Mouse (Mus musculus) heart, embryonic 15.5 days (tissue): ENCODE measurements around the gene Tmem160. TPM values are rescaled to one million over a fixed set of nuclear protein-coding genes. Genes with fewer than 3 reads are reported as not detected.

Source experiments
- ATAC-seq: fragments of 200-750 bp; cut with Nextera tagmentation; replicated peaks from 2 replicates; pipeline ENCODE4 v1.8.0; 2017; ENCODE audit warnings: low read depth, moderate TSS enrichment; ENCODE audit not compliant: insufficient number of reproducible peaks, insufficient read depth, low FRiP score
- H3K27ac ChIP-seq: fragments of 300-500 bp; sonication (generic); 2 replicates; pipeline ENCODE4 v1.5.1; 2015; ENCODE audit warnings: mild to moderate bottlenecking, inconsistent platforms
- H3K27me3 ChIP-seq: fragments of 300-500 bp; sonication (generic); 2 replicates; pipeline ENCODE4 v1.6.1; 2015; ENCODE audit warnings: inconsistent platforms
- H3K36me3 ChIP-seq: fragments of 300-500 bp; sonication (generic); 2 replicates; pipeline ENCODE4 v1.6.1; 2015; ENCODE audit warnings: mild to moderate bottlenecking, inconsistent platforms
- H3K4me1 ChIP-seq: fragments of 300-500 bp; sonication (generic); replicated peaks from 2 replicates; pipeline ENCODE4 v1.6.1; 2015; ENCODE audit warnings: inconsistent platforms
- H3K4me2 ChIP-seq: fragments of 300-500 bp; sonication (generic); 2 replicates; pipeline ENCODE4 v1.6.1; 2015; ENCODE audit warnings: inconsistent platforms, mild to moderate bottlenecking, moderate library complexity
- H3K4me3 ChIP-seq: fragments of 300-500 bp; sonication (generic); 2 replicates; pipeline ENCODE4 v1.5.1; 2015; ENCODE audit warnings: mild to moderate bottlenecking, inconsistent platforms
- H3K9ac ChIP-seq: fragments of 300-500 bp; sonication (generic); 2 replicates; pipeline ENCODE4 v1.6.1; 2015; ENCODE audit warnings: mild to moderate bottlenecking, inconsistent platforms
- H3K9me3 ChIP-seq: fragments of 300-500 bp; sonication (generic); replicated peaks from 2 replicates; pipeline ENCODE4 v1.6.1; 2016; ENCODE audit warnings: inconsistent platforms
- WGBS: fragments of 180-500 bp; shearing (Covaris S2); methylation state at CpG from one replicate; pipeline ENCODE4 v1.1.7; 2015; ENCODE audit warnings: mixed read lengths; 5-methylcytosine and 5-hydroxymethylcytosine counted together
- polyA plus RNA-seq: library from polyadenylated mRNA; unstranded; fragments of >200 nt; fragmentation: Nextera tagmentation; extraction: Ambion mirVana; gene quantifications from 2 replicates; pipeline ENCODE4 v1.2.1, GENCODE M21; 2015

The Tmem160 gene
- polyA plus RNA-seq: 76.1 and 76.3 TPM in 2 replicates

DNA sequence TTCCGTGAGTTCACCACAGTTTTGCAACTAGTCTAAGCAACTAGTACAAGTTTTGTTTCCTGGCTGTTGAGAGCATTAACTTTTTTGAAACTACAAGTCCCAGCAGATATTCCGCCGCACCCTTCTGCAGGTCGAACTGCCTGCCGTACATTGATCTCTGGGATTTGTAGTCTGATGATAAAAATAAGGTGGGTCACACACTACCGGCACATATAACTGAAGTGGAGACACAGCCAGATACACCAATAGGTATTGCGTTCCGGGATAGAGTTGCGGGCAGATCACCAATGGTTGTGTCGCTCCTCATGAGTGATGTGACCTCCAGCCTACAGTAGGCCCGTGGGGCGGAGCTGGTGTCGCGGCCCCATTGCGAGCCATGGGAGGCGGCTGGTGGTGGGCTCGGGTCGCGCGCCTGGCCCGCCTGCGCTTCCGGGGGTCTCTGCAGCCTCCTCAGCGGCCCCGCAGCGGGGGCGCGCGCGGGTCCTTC is at the start of gene Tmem160:
Gene Tmem160 (plus strand): TSS at position 193 of the 487 bp plus-strand sequence.
- WGBS: under 1% methylated on average over 30 of the region's 30 CpGs
- H3K36me3 ChIP-seq: peaks cover 3% of the 10 kb centered on the region; the same call in 1 of the 2 replicates
- H3K4me3 ChIP-seq: peak within 1 kb of the TSS; percentile 86
- peak within 1 kb of the TSS; percentile 78 for H3K9ac ChIP-seq
- H3K27ac ChIP-seq: peak within 1 kb of the TSS; percentile 52
- peaks cover 11% of the 10 kb centered on the region for H3K4me1 ChIP-seq
- H3K27me3 ChIP-seq: no peaks in the 10 kb centered on the region
- ATAC-seq: peak; percentile 97
- no peaks in the 10 kb centered on the region for H3K9me3 ChIP-seq
- H3K4me2 ChIP-seq: peak within 1 kb of the TSS; percentile 97

DNA sequence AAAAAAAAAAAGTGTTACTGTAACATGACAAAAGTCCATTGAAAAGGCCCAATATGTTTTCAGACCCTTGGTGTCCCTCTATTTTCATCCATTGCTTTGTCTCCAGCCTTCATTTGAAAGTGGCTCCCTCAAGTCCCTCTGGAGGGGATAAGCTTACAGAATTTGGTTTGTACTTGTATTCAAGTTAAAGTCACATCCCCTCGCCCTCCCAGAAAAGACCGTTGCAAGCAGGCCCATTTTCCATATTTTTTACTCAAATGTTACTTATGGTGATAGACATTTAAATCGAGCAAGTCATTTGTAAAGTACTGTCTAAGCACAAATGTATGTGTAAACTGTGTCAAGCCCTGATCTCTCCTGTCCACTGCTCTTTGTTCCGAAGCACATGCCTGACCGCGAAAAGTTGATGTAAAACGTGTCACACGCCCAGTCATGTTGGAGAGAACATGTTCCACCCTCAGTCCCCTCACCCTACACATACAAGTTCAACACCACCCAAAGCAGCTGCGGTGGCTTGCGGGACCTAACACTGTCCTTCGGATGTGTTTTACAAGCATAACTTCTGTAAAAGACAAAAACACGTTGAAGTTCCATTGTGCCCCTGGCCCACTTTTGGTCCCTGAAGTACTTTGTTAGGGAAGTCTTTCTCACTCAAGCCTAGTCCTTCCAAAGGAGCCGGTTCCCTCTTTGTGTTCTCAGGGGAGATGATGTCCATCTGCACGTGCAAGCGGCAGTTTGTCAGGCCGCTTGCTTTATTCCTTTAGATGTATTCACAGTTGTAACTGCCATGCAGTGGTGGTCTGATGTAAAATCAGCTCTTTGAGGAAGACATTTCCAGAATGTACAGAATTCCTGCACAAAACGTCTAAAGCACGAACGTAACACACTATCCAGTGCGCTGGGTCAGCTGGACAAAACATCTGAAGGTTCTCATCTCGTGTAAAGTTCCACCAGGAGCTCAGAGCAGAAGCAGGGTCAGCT is 49.3 kb upstream of the Tmem160 start:
- peak overlapping the region; percentile 74 for H3K4me2 ChIP-seq
- ATAC-seq: no peak
- H3K9ac ChIP-seq: peak overlapping the region; percentile 100
- 25% methylated on average over 21 of the region's 21 CpGs for WGBS
- no peaks in the 10 kb centered on the region for H3K27me3 ChIP-seq
- no peaks in the 10 kb centered on the region for H3K36me3 ChIP-seq
- H3K9me3 ChIP-seq: no peaks in the 10 kb centered on the region
- peak overlapping the region; percentile 100 for H3K27ac ChIP-seq
- peaks cover 45% of the 10 kb centered on the region for H3K4me1 ChIP-seq
- H3K4me3 ChIP-seq: peak overlapping the region; percentile 94

DNA sequence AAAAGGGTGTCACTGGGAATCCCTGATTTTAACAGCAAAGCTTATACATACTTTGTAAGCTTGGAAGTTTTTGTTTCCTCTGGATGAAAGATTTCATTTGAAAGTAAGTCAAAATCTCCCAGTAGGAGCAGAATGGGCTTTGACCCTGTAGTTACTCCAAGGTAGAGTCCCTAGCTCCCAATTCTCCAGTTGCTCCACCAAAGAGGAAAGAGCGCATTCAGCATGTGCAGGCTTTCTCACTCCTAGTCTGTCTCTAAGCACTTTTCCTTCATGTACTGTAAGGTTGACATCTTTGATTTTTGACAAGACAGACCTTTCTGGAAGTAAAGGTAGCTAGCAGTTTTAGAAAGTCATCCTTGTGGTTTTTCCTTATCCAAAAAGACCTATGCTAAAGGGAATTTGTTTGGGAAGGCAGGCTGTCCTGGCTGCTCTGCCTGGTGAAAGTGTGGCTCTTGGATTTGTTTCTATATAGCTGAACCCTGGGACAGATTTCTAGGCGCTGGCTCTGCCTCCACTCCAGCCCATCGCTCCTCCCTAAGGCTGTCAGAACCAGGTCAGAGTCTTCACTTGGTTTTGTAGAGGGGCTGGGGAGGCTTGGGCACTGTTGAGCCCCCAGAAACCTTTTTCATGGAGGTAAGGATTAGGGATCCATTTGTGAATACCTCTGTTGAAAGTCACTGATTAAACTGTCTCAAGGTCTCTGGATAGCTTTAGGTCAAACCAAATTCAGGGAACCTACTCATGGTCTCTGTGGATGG is 48.1 kb upstream of the Tmem160 start:
- no peaks in the 10 kb centered on the region for H3K9me3 ChIP-seq
- peaks cover 37% of the 10 kb centered on the region for H3K4me1 ChIP-seq
- H3K4me2 ChIP-seq: peak overlapping the region; percentile 55
- peak overlapping the region; percentile 96 for H3K27ac ChIP-seq
- no peak for ATAC-seq
- WGBS: 72% methylated on average over 3 of the region's 3 CpGs
- peak overlapping the region; percentile 34; the same call in 1 of the 2 replicates for H3K9ac ChIP-seq
- H3K27me3 ChIP-seq: no peaks in the 10 kb centered on the region
- no peaks in the 10 kb centered on the region for H3K36me3 ChIP-seq
- peak overlapping the region; percentile 18; the same call in 1 of the 2 replicates for H3K4me3 ChIP-seq

DNA sequence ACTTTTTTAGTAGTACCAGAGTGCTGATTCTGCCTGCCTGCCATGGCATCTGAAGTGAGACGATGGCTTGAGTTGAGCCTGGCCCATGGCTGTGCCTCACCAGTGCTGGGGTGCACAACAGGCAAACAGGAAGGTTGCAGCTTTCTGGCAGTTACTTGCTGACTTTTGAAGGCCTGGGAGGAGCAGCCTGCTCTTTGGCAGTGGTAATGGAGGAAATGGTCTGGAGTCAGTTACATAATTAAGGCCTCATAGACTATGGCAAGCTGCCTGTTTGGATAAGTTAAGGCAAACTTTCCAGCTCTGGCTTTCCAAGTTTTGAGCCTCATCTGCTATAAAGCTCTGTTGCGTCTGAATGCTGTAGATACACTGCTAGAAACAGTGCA is 47.5 kb upstream of the Tmem160 start:
- Histone ChIP-seq H3K9me3 (no peaks in the 10 kb centered on the region), H3K4me3 (peak overlapping the region; percentile 18; the same call in 1 of the 2 replicates), H3K4me1 (peaks cover 37% of the 10 kb centered on the region), H3K4me2 (peak overlapping the region; percentile 55), H3K27ac (peak overlapping the region; percentile 96), H3K9ac (peak overlapping the region; percentile 34; the same call in 1 of the 2 replicates), H3K36me3 (no peaks in the 10 kb centered on the region), H3K27me3 (no peaks in the 10 kb centered on the region)
- no peak for ATAC-seq
- WGBS: 27% methylated on average over 2 of the region's 2 CpGs

DNA sequence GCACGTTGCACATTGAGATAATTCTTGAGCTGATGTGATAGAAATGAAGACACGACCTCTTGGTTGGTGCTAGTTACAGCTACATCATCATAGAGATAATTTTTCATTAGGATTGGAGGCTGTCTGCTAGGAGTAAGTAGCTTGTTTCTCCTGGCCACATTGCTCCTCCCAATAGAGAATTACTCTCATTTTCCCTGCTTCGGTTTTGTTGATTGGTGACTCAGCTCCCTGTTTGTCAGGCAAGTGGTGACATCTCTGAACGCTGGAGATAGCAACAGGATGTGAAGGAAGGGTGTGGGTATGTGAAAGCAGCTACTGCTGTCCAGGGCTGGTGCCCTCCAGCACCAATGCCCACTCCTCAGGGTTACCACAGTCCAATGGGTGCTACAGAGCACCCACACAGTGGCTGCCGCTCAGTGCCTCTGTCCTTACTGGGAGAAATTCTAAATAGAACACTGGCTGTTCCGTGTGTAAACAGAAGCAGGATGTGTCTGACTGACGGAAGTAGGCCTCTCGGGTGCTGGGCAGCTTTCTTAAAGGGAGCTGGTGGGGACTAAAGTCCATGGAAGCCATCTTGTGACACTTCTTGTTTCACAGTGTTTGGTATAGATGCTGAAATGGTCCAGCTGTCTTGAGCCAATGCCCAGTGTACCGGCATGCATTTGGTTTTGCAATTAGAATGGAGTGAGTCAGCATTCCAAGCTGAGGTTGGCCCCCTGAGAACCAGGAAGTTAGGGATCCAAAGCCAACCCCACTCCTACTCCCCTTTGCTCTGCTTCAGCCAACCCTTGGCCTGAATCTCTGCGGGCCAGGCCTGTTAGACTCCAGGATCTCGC is 46.8 kb upstream of the Tmem160 start:
- peak overlapping the region; percentile 18 for H3K4me3 ChIP-seq
- peak; percentile 44 for ATAC-seq
- WGBS: 18% methylated on average over 11 of the region's 11 CpGs
- no peaks in the 10 kb centered on the region for H3K27me3 ChIP-seq
- H3K9ac ChIP-seq: peak overlapping the region; percentile 38; the same call in 1 of the 2 replicates
- H3K4me1 ChIP-seq: peaks cover 37% of the 10 kb centered on the region
- H3K27ac ChIP-seq: peak overlapping the region; percentile 96
- H3K9me3 ChIP-seq: no peaks in the 10 kb centered on the region
- H3K4me2 ChIP-seq: peak overlapping the region; percentile 55
- H3K36me3 ChIP-seq: no peaks in the 10 kb centered on the region

DNA sequence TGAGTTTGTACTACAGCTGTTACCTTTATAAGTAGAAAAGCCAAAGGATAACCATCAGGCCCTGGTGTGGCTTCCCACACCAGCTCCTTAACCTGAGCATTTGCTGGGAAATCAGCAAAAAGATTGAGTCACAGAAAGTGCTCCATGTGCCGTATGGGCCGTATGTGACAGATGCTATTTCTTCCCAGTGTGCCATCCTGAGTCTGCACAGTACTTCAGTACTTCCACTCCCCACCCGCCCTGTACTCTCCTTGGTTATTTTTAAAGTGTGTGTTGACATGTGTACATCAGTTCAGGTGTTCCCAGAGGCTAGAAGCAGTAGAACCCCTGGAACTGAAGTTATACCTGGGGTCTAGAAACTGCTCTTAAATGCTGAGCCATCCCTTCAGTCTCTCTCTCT is 45.6 kb upstream of the Tmem160 start:
- WGBS: 80% methylated on average over 3 of the region's 3 CpGs
- H3K4me2 ChIP-seq: no peak overlapping the region
- H3K4me1 ChIP-seq: peaks cover 45% of the 10 kb centered on the region
- no peaks in the 10 kb centered on the region for H3K9me3 ChIP-seq
- no peak overlapping the region for H3K9ac ChIP-seq
- no peak for ATAC-seq
- no peak overlapping the region for H3K27ac ChIP-seq
- no peaks in the 10 kb centered on the region for H3K36me3 ChIP-seq
- no peak overlapping the region for H3K4me3 ChIP-seq
- H3K27me3 ChIP-seq: no peaks in the 10 kb centered on the region

DNA sequence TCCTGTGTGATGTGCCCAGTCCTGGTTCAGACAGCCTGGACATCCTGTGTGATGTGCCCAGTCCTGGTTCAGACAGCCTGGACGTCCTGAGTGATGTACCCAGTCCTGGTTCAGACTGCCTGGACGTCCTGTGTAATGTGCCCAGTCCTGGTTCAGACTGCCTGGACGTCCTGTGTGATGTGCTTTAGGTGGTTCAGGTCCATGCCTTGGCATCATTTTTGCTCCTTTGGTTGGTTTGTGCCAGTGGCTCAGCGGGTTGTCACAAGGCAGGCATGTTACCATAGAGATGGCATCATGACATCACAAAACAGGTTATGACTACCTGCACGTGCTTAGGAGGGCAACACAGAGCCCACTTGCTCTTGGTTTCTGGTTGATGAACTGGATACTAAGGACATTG is 41.5 kb upstream of the Tmem160 start:
- Histone ChIP-seq H3K4me3 (no peak overlapping the region), H3K36me3 (no peaks in the 10 kb centered on the region), H3K9ac (no peak overlapping the region), H3K9me3 (no peaks in the 10 kb centered on the region), H3K4me2 (no peak overlapping the region), H3K27ac (no peak overlapping the region), H3K27me3 (no peaks in the 10 kb centered on the region), H3K4me1 (peaks cover 35% of the 10 kb centered on the region)
- WGBS: 88% methylated on average over 5 of the region's 5 CpGs
- ATAC-seq: no peak

DNA sequence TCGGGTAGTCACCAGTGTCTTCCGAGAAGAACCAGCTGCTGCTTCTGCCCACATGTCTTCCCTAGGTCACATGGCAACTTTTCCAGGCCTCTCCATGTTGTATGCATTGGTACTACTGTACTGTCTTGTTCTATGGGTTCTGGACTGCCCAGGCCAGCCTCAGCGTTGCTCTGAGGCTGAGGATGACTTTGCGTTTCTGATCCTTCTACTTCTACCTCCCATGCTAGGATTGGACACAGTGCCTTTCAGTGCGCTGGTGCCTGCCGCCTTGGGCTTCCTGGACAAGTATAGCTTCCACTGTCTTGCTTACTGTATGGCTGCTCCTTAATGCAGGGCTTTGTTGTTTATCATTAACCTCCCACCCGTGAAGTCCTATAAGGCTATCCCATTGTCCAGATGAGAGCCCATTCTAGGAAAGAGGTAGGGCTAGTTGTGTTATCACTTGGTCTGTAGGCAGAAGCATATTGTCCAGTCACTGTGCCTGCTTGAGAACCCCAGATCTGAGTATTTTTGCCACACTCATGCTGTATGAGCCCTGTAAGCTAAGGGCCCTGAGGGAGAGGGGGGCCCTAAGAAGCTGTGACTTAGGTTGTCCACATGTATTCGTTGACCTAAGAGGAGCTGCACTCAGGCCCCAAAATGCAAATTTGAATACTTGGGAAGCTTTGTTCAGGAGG is 40.2 kb upstream of the Tmem160 start:
- Histone ChIP-seq H3K27me3 (no peaks in the 10 kb centered on the region), H3K9me3 (no peaks in the 10 kb centered on the region), H3K4me1 (peaks cover 39% of the 10 kb centered on the region), H3K9ac (no peak overlapping the region), H3K4me3 (no peak overlapping the region), H3K4me2 (no peak overlapping the region), H3K36me3 (0 out of 2 replicates have a peak, but pooled peaks cover under 1% of the 10 kb centered on the region), H3K27ac (no peak overlapping the region)
- 76% methylated on average over 8 of the region's 8 CpGs for WGBS
- no peak for ATAC-seq

DNA sequence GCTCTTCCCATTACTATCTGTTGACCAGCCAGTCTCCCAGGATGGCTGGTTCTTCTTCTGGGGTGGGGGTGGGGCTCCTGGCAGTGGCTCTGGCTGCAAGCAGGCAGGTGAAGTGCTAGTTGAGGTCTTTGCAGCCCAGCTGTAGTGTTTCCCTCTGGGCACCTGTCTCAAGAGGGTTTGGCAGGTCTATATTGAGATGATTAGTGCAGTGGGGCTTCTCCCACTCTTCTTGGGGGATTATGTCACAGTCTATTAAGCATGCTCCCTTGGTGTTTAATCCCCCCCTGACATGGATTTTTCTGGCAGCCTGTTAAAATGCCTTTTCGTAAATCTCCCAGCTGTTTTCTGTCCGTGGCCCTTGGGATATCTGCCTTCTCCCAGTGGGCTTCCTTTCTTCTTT is 39.6 kb upstream of the Tmem160 start:
- H3K27ac ChIP-seq: no peak overlapping the region
- no peak for ATAC-seq
- H3K9ac ChIP-seq: no peak overlapping the region
- H3K36me3 ChIP-seq: 0 out of 2 replicates have a peak, but pooled peaks cover 4% of the 10 kb centered on the region
- no peak overlapping the region for H3K4me3 ChIP-seq
- no peaks in the 10 kb centered on the region for H3K9me3 ChIP-seq
- 70% methylated on average over 2 of the region's 2 CpGs for WGBS
- no peaks in the 10 kb centered on the region for H3K27me3 ChIP-seq
- peaks cover 43% of the 10 kb centered on the region for H3K4me1 ChIP-seq
- H3K4me2 ChIP-seq: no peak overlapping the region

DNA sequence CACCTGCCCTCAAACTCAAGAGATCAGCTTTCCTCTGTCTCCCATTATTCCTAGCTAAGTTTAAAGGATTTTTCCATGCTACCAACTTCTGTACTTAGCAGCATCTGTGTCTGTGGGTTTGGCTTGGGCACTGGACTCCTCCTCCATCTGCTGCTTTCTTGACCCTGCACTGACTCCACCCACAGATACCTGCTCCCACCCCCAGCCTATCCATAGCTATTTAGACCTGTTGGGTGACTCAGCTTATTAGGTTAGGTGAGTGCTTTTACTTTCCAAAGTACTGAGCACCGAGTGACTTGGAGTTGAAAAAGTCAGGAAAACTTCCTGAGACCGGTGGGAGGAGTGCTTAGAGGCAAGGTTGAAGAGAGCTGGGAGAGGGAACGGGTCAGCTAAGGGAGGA is 37.2 kb upstream of the Tmem160 start:
- 78% methylated on average over 3 of the region's 3 CpGs for WGBS
- no peak for ATAC-seq
- no peaks in the 10 kb centered on the region for H3K9me3 ChIP-seq
- H3K4me1 ChIP-seq: peaks cover 46% of the 10 kb centered on the region
- peaks cover 24% of the 10 kb centered on the region for H3K36me3 ChIP-seq
- no peak overlapping the region for H3K9ac ChIP-seq
- H3K4me3 ChIP-seq: no peak overlapping the region
- no peak overlapping the region for H3K27ac ChIP-seq
- no peak overlapping the region for H3K4me2 ChIP-seq
- H3K27me3 ChIP-seq: no peaks in the 10 kb centered on the region
